Mouse (Mus musculus): ENCODE measurements at regions not wholly inside any gene's neighbourhood (a gene's known extent, or its start where the extent isn't known, plus 50 kb on each side); places are given as distances from the start of the nearest gene placed in this dataset.

- DNase-seq, result no peak
Measured at GRCm38 (mm10) chr13:102392868-102393661, 300.3 kb upstream of the Cd180 start.

GRCm38 (mm10) chr13:102393662-102393970 lies 299.7 kb upstream of the Cd180 start:
- DNase-seq, result no peak

- peak; percentile 5 for DNase-seq
Measured at GRCm38 (mm10) chr13:102394057-102394456, 299.3 kb upstream of the Cd180 start.

GRCm38 (mm10) chr13:102397411-102397810 lies 295.9 kb upstream of the Cd180 start:
- no peak for DNase-seq

- DNase-seq, result peak; percentile 12
Measured at GRCm38 (mm10) chr13:102411840-102412239, 281.5 kb upstream of the Cd180 start.

- no peak for DNase-seq
Measured at GRCm38 (mm10) chr13:102434372-102434954, 258.9 kb upstream of the Cd180 start.

- no peak for DNase-seq
Measured at GRCm38 (mm10) chr13:102442676-102443075, 250.7 kb upstream of the Cd180 start.

- DNase-seq, result no peak
Measured at GRCm38 (mm10) chr13:102447310-102447709, 246.0 kb upstream of the Cd180 start.

- no peak for DNase-seq
Measured at GRCm38 (mm10) chr13:102449416-102450121, 243.8 kb upstream of the Cd180 start.

GRCm38 (mm10) chr13:102451176-102451575 lies 242.2 kb upstream of the Cd180 start:
- DNase-seq, result no peak

GRCm38 (mm10) chr13:102458711-102459110 lies 234.6 kb upstream of the Cd180 start:
- no peak for DNase-seq

GRCm38 (mm10) chr13:102463993-102464392 lies 229.4 kb upstream of the Cd180 start:
- no peak for DNase-seq

- no peak for DNase-seq
Measured at GRCm38 (mm10) chr13:102481906-102482305, 211.5 kb upstream of the Cd180 start.

- DNase-seq, result no peak
Measured at GRCm38 (mm10) chr13:102482451-102482850, 210.9 kb upstream of the Cd180 start.

GRCm38 (mm10) chr13:102487416-102488097 lies 205.8 kb upstream of the Cd180 start:
- DNase-seq, result no peak

- DNase-seq, result no peak
Measured at GRCm38 (mm10) chr13:102491370-102491769, 202.0 kb upstream of the Cd180 start.

GRCm38 (mm10) chr13:102504157-102504947 lies 189.0 kb upstream of the Cd180 start:
- peak; percentile 8 for DNase-seq

GRCm38 (mm10) chr13:102507226-102507625 lies 186.1 kb upstream of the Cd180 start:
- DNase-seq, result no peak

- no peak for DNase-seq
Measured at GRCm38 (mm10) chr13:102507916-102508315, 185.4 kb upstream of the Cd180 start.

GRCm38 (mm10) chr13:102510733-102511279 lies 182.6 kb upstream of the Cd180 start:
- DNase-seq, result no peak

GRCm38 (mm10) chr13:102518169-102518882 lies 175.0 kb upstream of the Cd180 start:
- DNase-seq, result no peak
